Mouse (Mus musculus): Measurements from ENCODE around the gene Gm21818. TPM values are rescaled to one million over a fixed set of nuclear protein-coding genes. Genes with fewer than 3 reads are reported as not detected.

Gene Gm21818
- polyA plus RNA-seq, 1 experiment from 2014 or later: not detected

Other genes starting within 250 kb of the Gm21818 start
- gene Gm21761, start 243.2 kb upstream of the Gm21818 start, polyA plus RNA-seq (2015; fragmentation: Nextera tagmentation; extraction: Ambion mirVana): not detected in 2 replicates
- not detected in 2 replicates for gene B020031M17Rik, start 221.6 kb upstream of the Gm21818 start, polyA plus RNA-seq (2015; fragmentation: Nextera tagmentation; extraction: Ambion mirVana)
- not detected in 2 replicates for gene Gm36079, start 145.4 kb upstream of the Gm21818 start, polyA plus RNA-seq (2015; fragmentation: Nextera tagmentation; extraction: Ambion mirVana)
- gene Gm21188, start 120.2 kb upstream of the Gm21818 start, polyA plus RNA-seq (2015; fragmentation: Nextera tagmentation; extraction: Ambion mirVana): 0.23 TPM in 1 of 2 replicates, not detected in the other
- not detected in 2 replicates for gene Gm20767, start 32.2 kb upstream of the Gm21818 start, polyA plus RNA-seq (2015; fragmentation: Nextera tagmentation; extraction: Ambion mirVana)
- gene Gm21762, start 43.5 kb downstream of the Gm21818 start, polyA plus RNA-seq (2015; fragmentation: Nextera tagmentation; extraction: Ambion mirVana): not detected in 2 replicates
- not detected in 2 replicates for gene Gm21731, start 66.7 kb downstream of the Gm21818 start, polyA plus RNA-seq (2015; fragmentation: Nextera tagmentation; extraction: Ambion mirVana)
- gene AF067061, start 90.7 kb downstream of the Gm21818 start, polyA plus RNA-seq (2015; fragmentation: Nextera tagmentation; extraction: Ambion mirVana): not detected in 2 replicates
- gene BC147527, start 128.0 kb downstream of the Gm21818 start, polyA plus RNA-seq (2015; fragmentation: Nextera tagmentation; extraction: Ambion mirVana): 0.14 and 0.35 TPM in 2 replicates
- not detected in 2 replicates for gene Tcstv3, start 144.4 kb downstream of the Gm21818 start, polyA plus RNA-seq (2015; fragmentation: Nextera tagmentation; extraction: Ambion mirVana)

All from limb, embryonic 15.5 days (tissue).